Mouse (Mus musculus) lung, adult 2 months (tissue): Measurements from ENCODE around the gene Serpina10.

ENCODE experiments used
- CTCF ChIP-seq: fragments of 200-500 bp; IDR thresholded peaks from 2 replicates; pipeline ENCODE4 v1.5.1; 2011; ENCODE audit warnings: mild to moderate bottlenecking, low read length, control low read depth; ENCODE audit not compliant: insufficient read depth
- POLR2A ChIP-seq: fragments of 200-500 bp; IDR thresholded peaks from 2 replicates; pipeline ENCODE4 v1.6.1; 2011; ENCODE audit warnings: low read depth, mild to moderate bottlenecking, control low read depth, low read length, borderline replicate concordance; ENCODE audit errors: extremely low read depth

DNA sequence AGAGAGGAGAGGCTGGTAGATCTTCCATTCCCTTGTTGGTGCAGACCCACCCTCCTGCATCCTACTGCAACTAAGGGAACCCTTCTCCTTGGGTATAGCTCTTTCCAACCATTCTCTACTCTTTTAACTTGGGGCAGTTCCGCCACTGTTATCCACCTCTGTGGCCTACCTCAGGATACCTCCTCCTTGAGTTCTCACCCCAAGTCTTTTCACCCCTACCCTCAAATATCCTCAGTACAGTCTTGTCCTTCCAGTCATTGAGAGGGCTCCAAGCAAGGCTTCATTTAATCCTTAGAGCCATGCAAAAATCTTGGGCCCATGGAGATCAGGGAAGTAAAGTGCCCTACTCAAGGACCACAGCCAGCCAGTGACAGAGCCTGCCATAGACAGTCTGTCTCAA is 44.8 kb upstream of the Serpina10 start, which contains the start of gene Serpina16:
- TF ChIP-seq CTCF (no peak), POLR2A (no peak)
